Mouse (Mus musculus): ENCODE results near the gene Aagab.

Aagab gene

GRCm38 (mm10) chr9:63602043-63602939 is at the start of gene Aagab, which contains the start of gene Iqch:
Gene Aagab (plus strand): TSS chr9:63602660.
Gene Iqch (minus strand): TSS chr9:63602493.
- peak; percentile 96 to 98 for DNase-seq (ENCODE audit: low spot score in 2 of 2)

- peak; percentile 20 to 45 for DNase-seq (ENCODE audit: low spot score in 2 of 2)
Measured at GRCm38 (mm10) chr9:63553628-63554027, 48.8 kb upstream of the Aagab start.

GRCm38 (mm10) chr9:63555460-63555990 is 46.9 kb upstream of the Aagab start:
- DNase-seq (ENCODE audit: low spot score in 2 of 2), result no peak

- DNase-seq (ENCODE audit: low spot score in 2 of 2), result no peak
Measured at GRCm38 (mm10) chr9:63556316-63556715, 46.1 kb upstream of the Aagab start.

- DNase-seq (ENCODE audit: low spot score in 2 of 2), result no peak
Measured at GRCm38 (mm10) chr9:63556933-63557332, 45.5 kb upstream of the Aagab start.

GRCm38 (mm10) chr9:63561931-63562330 is 40.5 kb upstream of the Aagab start:
- no peak for DNase-seq (ENCODE audit: low spot score in 2 of 2)

GRCm38 (mm10) chr9:63563436-63563835 is 39.0 kb upstream of the Aagab start:
- no peak for DNase-seq (ENCODE audit: low spot score in 2 of 2)

- DNase-seq (ENCODE audit: low spot score in 2 of 2), result no peak
Measured at GRCm38 (mm10) chr9:63568314-63568713, 34.1 kb upstream of the Aagab start.

GRCm38 (mm10) chr9:63568808-63569207 is 33.7 kb upstream of the Aagab start:
- DNase-seq (ENCODE audit: low spot score in 2 of 2), result no peak

GRCm38 (mm10) chr9:63571895-63572294 is 30.6 kb upstream of the Aagab start:
- no peak for DNase-seq (ENCODE audit: low spot score in 2 of 2)

GRCm38 (mm10) chr9:63572874-63573273 is 29.6 kb upstream of the Aagab start:
- DNase-seq (ENCODE audit: low spot score in 2 of 2), result peak in 1 of 2 experiments; percentile 16

GRCm38 (mm10) chr9:63577469-63577868 is 25.0 kb upstream of the Aagab start:
- no peak for DNase-seq (ENCODE audit: low spot score in 2 of 2)

- DNase-seq (ENCODE audit: low spot score in 2 of 2), result no peak
Measured at GRCm38 (mm10) chr9:63579644-63580043, 22.8 kb upstream of the Aagab start.

- no peak for DNase-seq (ENCODE audit: low spot score in 2 of 2)
Measured at GRCm38 (mm10) chr9:63580046-63580445, 22.4 kb upstream of the Aagab start.

GRCm38 (mm10) chr9:63581778-63582177 is 20.7 kb upstream of the Aagab start:
- peak in 1 of 2 experiments; percentile 24 for DNase-seq (ENCODE audit: low spot score in 2 of 2)

- no peak for DNase-seq (ENCODE audit: low spot score in 2 of 2)
Measured at GRCm38 (mm10) chr9:63585251-63585650, 17.2 kb upstream of the Aagab start.

- DNase-seq (ENCODE audit: low spot score in 2 of 2), result no peak
Measured at GRCm38 (mm10) chr9:63589209-63589608, 13.3 kb upstream of the Aagab start.

GRCm38 (mm10) chr9:63590592-63590991 is 11.9 kb upstream of the Aagab start:
- no peak for DNase-seq (ENCODE audit: low spot score in 2 of 2)

GRCm38 (mm10) chr9:63591661-63592256 is 10.7 kb upstream of the Aagab start:
- no peak for DNase-seq (ENCODE audit: low spot score in 2 of 2)

- no peak for DNase-seq (ENCODE audit: low spot score in 2 of 2)
Measured at GRCm38 (mm10) chr9:63595032-63595431, 7.4 kb upstream of the Aagab start.

- DNase-seq (ENCODE audit: low spot score in 2 of 2), result no peak
Measured at GRCm38 (mm10) chr9:63595652-63596051, 6.8 kb upstream of the Aagab start.

GRCm38 (mm10) chr9:63596660-63597059 is 5.8 kb upstream of the Aagab start:
- DNase-seq (ENCODE audit: low spot score in 2 of 2), result peak in 1 of 2 experiments; percentile 39

- no peak for DNase-seq (ENCODE audit: low spot score in 2 of 2)
Measured at GRCm38 (mm10) chr9:63603849-63604248, 1.4 kb downstream of the Aagab start.
